Mouse (Mus musculus) hindbrain, embryonic 11.5 days (tissue): ENCODE measurements around the gene Hcar1. TPM values are rescaled to one million over a fixed set of nuclear protein-coding genes. Genes with fewer than 3 reads are reported as not detected.

Source experiments
- ATAC-seq: fragments of 200-750 bp; cut with Nextera tagmentation; 2 replicates; pipeline ENCODE4 v1.8.0; 2017; ENCODE audit warnings: mild to moderate bottlenecking, moderate TSS enrichment, moderate library complexity; ENCODE audit not compliant: low FRiP score
- DNase-seq: peaks from one replicate; pipeline ENCODE4 v3.0.0-alpha.2; 2015; ENCODE audit warnings: low spot score
- H3K27ac ChIP-seq: fragments of 300-500 bp; sonication (generic); 2 replicates; pipeline ENCODE4 v1.5.1; 2014; ENCODE audit warnings: mild to moderate bottlenecking, low read depth, low read length
- H3K27me3 ChIP-seq: fragments of 300-500 bp; sonication (generic); 2 replicates; pipeline ENCODE4 v1.6.1; 2014; ENCODE audit warnings: mild to moderate bottlenecking, low read length, moderate library complexity, mixed read lengths; ENCODE audit not compliant: control insufficient read depth, insufficient read depth
- H3K36me3 ChIP-seq: fragments of 300-500 bp; sonication (generic); 2 replicates; pipeline ENCODE4 v1.6.1; 2014; ENCODE audit warnings: mild to moderate bottlenecking, low read length, moderate library complexity, mixed read lengths; ENCODE audit not compliant: control insufficient read depth, insufficient read depth
- H3K4me1 ChIP-seq: fragments of 300-500 bp; sonication (generic); replicated peaks from 2 replicates; pipeline ENCODE4 v1.6.1; 2014; ENCODE audit warnings: low read length, mixed read lengths; ENCODE audit not compliant: control insufficient read depth, insufficient read depth
- H3K4me2 ChIP-seq: fragments of 300-500 bp; sonication (generic); replicated peaks from 2 replicates; pipeline ENCODE4 v1.6.1; 2014; ENCODE audit warnings: mild to moderate bottlenecking, low read depth, low read length
- H3K4me3 ChIP-seq: fragments of 300-500 bp; sonication (generic); 2 replicates; pipeline ENCODE4 v1.5.1; 2014; ENCODE audit warnings: low read depth, low read length
- H3K9ac ChIP-seq: fragments of 300-500 bp; sonication (generic); 2 replicates; pipeline ENCODE4 v1.6.1; 2014; ENCODE audit warnings: low read depth, low read length
- H3K9me3 ChIP-seq: fragments of 300-500 bp; sonication (generic); 2 replicates; pipeline ENCODE4 v1.6.1; 2016; ENCODE audit warnings: low read length; ENCODE audit not compliant: control insufficient read depth
- WGBS: fragments of 180-500 bp; shearing (Covaris S2); extraction: QIAGEN DNeasy Blood & Tissue Kit; methylation state at CpG from one replicate; pipeline ENCODE4 v1.1.7; 2014; 5-methylcytosine and 5-hydroxymethylcytosine counted together
- polyA plus RNA-seq: library from polyadenylated mRNA; unstranded; fragments of >200 nt; fragmentation: Nextera tagmentation; extraction: Ambion mirVana; gene quantifications from 2 replicates; pipeline ENCODE4 v1.2.1, GENCODE M21; 2014

Hcar1 gene
- polyA plus RNA-seq, 1 experiment from 2014 or later: 0.12 TPM

DNA sequence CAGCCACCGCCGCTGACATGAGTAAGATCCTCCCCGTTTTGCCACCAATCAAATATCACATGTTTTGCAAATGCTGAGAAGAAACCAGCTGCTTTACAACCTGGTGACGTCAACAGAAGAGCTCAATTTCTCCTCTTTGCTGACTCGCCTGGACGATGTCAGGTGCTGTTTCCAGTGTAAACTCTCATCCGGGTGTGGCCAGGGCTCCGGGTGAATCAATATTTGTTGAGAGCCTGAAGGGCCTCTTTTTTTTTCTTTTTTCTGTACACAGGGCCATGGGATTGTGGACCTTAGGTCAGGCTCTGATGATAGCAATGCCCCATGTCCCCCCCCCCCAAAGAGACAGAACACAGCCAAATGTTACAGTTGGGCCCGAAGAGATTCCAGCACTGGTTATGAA lies 25.3 kb downstream of the Hcar1 start:
- no peak for ATAC-seq
- no peak overlapping the region for H3K27ac ChIP-seq
- no peaks in the 10 kb centered on the region for H3K4me1 ChIP-seq
- H3K4me2 ChIP-seq: no peak overlapping the region
- no peaks in the 10 kb centered on the region for H3K27me3 ChIP-seq
- DNase-seq: no peak
- no peaks in the 10 kb centered on the region for H3K36me3 ChIP-seq
- H3K9me3 ChIP-seq: no peaks in the 10 kb centered on the region
- no peak overlapping the region for H3K4me3 ChIP-seq
- H3K9ac ChIP-seq: no peak overlapping the region
- WGBS: 93% methylated on average over 9 of the region's 9 CpGs

DNA sequence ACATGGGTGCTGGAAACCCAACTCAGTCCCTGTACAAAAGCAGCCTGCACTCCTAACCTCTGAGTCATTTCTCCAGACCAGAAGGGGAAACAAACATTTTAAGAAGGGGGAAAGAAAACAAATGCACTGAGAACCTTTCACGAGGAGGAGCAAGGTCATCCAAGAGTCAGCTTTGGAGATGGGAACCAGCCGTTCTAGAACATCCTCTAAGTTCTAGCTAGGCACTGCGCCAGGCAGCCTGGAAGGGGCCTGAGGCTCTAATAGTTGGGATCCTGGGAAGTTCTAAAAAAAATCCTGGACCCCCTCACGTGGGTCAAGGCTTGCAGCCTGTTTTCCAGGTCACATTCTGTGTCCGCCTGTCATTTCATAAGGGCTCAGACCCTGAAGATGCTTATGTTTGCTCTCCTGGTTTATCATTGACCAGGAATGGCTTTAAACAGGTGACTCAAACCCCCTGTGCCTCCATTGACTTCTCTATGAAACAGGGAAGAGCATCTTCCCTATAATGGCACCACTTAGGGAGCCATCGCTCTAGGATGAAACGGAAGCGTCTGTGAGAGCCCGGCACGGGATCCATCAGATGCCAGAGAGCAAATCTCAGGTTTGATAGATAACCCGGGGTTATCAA lies 25.8 kb downstream of the Hcar1 start:
- H3K9ac ChIP-seq: no peak overlapping the region
- DNase-seq (no peak), ATAC-seq (no peak)
- no peaks in the 10 kb centered on the region for H3K36me3 ChIP-seq
- no peaks in the 10 kb centered on the region for H3K4me1 ChIP-seq
- H3K4me2 ChIP-seq: no peak overlapping the region
- H3K27ac ChIP-seq: no peak overlapping the region
- WGBS: 92% methylated on average over 11 of the region's 11 CpGs
- no peaks in the 10 kb centered on the region for H3K9me3 ChIP-seq
- H3K27me3 ChIP-seq: no peaks in the 10 kb centered on the region
- H3K4me3 ChIP-seq: no peak overlapping the region

DNA sequence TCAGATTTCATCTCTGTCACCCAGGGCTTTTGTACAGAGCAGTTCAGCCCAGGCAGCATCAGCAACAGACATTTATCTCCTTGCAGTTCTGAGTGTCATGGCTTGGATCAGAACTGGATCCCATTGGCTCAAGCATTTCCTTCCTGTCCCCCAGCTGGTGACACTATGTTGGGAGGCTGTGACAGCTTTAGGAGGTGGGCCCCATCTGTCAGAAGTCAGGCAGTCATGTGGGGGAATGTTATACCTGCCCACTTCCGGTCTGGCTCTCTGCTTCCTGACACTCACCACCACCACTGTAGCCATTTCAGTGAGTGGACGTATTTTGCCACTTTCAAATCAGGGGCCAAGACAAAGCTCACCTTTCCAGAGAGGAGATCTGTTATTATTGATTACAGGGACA lies 28.4 kb downstream of the Hcar1 start:
- 72% methylated on average over 2 of the region's 2 CpGs for WGBS
- Histone ChIP-seq H3K4me3 (no peak overlapping the region), H3K9ac (no peak overlapping the region), H3K36me3 (no peaks in the 10 kb centered on the region), H3K27me3 (no peaks in the 10 kb centered on the region), H3K4me1 (no peaks in the 10 kb centered on the region), H3K4me2 (no peak overlapping the region), H3K27ac (no peak overlapping the region), H3K9me3 (no peaks in the 10 kb centered on the region)
- ATAC-seq (no peak), DNase-seq (no peak)

DNA sequence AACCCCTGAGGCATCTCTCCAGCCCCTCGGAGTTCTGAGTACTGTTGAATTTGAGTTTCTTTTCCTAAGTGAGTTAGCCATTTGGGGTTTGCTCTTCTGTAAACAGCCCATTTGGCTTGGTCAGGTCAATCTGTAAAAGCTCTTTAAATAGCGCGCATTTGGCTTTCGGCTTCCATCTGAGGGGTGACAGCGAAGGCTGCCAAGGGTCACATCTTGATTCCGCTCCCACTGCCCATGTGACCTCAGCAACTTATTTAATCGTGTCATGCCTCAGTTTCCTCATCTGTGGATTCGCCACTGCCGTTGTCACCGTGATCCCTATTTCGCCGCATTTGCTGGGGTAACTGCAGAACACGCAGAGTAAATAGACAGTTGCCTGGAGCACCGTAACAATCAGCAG lies 35.5 kb downstream of the Hcar1 start:
- Histone ChIP-seq H3K4me2 (no peak overlapping the region), H3K4me1 (no peaks in the 10 kb centered on the region), H3K27ac (no peak overlapping the region), H3K4me3 (no peak overlapping the region), H3K36me3 (no peaks in the 10 kb centered on the region), H3K9ac (no peak overlapping the region), H3K9me3 (no peaks in the 10 kb centered on the region), H3K27me3 (no peaks in the 10 kb centered on the region)
- ATAC-seq (no peak), DNase-seq (no peak)
- WGBS: 90% methylated on average over 14 of the region's 14 CpGs

DNA sequence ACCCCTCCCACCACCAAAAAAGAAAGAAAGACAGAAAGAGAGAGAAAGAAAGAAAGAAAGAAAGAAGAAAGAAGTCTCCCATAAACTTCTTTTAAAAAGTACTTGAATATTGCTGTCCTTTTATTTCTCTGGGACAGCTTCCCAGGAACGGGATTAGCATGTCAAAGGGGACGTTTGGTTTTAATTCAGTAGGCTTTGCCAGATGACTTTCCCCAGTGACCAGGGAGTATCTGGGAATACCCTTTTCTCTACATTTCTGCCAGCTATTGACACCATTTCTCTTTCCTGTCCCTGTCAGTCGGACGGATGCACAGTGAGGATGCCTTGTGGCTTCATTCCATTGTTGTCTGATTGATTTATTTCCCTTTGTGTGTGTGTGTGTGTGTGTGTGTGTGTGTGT lies 36.0 kb downstream of the Hcar1 start:
- H3K27ac ChIP-seq: no peak overlapping the region
- no peaks in the 10 kb centered on the region for H3K9me3 ChIP-seq
- H3K4me3 ChIP-seq: no peak overlapping the region
- ATAC-seq (no peak), DNase-seq (no peak)
- H3K9ac ChIP-seq: no peak overlapping the region
- H3K4me2 ChIP-seq: no peak overlapping the region
- no peaks in the 10 kb centered on the region for H3K27me3 ChIP-seq
- H3K4me1 ChIP-seq: no peaks in the 10 kb centered on the region
- 40% methylated on average over 4 of the region's 4 CpGs for WGBS
- no peaks in the 10 kb centered on the region for H3K36me3 ChIP-seq

DNA sequence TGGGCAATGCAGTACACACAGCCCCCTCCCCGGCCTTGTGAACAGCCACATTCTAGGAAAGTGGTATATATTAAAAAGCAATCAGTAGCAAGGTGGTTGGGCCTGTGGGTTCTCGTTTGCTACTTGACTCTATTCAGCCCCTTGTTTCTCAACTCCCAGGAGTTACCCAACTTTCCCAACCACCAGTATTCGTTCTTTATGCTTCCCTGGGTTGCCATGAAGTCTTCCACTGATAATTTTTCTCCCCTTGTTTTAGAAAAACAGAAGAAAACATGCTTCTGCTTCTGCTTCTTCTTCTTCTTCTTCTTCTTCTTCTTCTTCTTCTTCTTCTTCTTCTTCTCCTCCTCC lies 36.9 kb downstream of the Hcar1 start:
- Histone ChIP-seq H3K27me3 (no peaks in the 10 kb centered on the region), H3K9me3 (no peaks in the 10 kb centered on the region), H3K27ac (no peak overlapping the region), H3K4me2 (no peak overlapping the region), H3K36me3 (no peaks in the 10 kb centered on the region), H3K9ac (no peak overlapping the region), H3K4me1 (no peaks in the 10 kb centered on the region), H3K4me3 (no peak overlapping the region)
- ATAC-seq (no peak), DNase-seq (no peak)
- 70% methylated on average over 3 of the region's 3 CpGs for WGBS

DNA sequence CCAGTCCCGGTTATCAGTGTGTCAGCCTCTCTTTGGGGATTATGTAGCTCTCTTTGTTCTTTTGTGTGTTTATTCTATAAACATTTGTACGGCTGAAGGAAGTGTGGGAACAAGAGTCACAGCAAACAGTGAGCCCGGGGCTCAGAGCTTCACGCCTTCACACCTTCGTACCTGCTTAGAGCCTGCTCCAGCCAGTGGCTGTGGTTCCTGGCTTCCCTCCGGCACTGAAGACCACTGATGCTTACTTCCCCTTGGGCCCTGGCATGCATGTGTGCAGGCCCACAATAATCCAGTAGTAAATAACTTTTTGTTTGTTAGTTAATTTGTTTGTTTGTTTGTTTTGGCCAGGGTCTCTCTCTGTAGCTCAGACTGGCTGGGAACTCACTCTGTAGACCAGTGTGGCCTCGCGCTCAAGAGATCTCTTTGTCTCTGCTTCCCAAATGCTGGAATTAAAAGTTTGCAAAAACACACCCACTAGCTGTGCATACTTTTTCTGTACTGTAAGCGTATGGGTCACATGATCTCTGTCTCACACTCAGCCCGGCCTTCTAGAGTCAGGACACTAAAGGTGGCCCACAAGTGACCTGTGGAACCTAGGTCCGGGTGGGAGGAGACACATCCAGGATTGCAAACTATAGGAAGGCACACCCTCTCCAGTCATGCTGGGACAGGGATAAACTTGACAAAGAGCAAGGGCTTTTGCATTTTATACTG lies 37.4 kb downstream of the Hcar1 start:
- DNase-seq (no peak), ATAC-seq (no peak)
- no peak overlapping the region for H3K9ac ChIP-seq
- H3K4me2 ChIP-seq: no peak overlapping the region
- H3K27me3 ChIP-seq: no peaks in the 10 kb centered on the region
- H3K36me3 ChIP-seq: no peaks in the 10 kb centered on the region
- no peaks in the 10 kb centered on the region for H3K9me3 ChIP-seq
- no peak overlapping the region for H3K4me3 ChIP-seq
- H3K27ac ChIP-seq: no peak overlapping the region
- 75% methylated on average over 11 of the region's 11 CpGs for WGBS
- H3K4me1 ChIP-seq: no peaks in the 10 kb centered on the region

DNA sequence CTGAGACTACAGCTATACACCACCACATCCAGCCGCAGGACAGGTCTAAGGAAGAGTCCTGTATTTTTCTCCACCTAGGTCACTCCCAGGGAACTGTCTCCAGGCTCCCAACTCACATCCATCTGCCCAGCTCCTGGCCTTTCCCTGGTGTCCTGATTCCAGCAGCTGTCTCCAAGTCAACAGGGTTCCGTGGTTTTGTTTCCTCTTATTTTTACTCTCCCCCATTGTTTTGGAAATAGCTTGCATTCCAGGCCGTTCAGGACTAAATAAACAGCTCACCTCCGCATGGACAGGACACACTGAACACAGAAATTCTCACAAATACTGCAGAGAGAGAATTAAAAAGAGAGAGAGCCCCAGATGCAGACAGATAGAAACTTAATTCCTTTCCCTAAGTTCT lies 42.4 kb downstream of the Hcar1 start:
- no peak for ATAC-seq
- H3K9ac ChIP-seq: no peak overlapping the region

DNA sequence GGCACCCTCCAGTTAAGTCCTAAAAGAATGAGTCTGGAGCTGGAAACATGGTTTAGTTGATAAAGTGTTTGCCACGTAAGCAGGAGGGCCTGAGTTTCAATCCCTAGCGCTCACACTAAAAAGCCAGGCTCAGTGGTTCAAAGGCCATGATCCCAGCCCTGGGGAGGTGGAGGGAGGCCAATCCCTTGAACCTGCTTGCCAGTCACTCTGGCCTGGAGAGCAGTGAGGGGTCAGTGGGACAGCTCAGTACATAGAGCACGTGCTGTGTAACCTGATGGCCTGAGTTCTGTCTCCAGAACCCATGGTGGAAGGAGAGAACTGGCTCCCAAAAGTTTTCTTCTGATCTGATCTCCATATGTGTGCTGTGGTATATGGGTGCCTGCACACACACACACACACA lies 45.0 kb downstream of the Hcar1 start:
- H3K36me3 ChIP-seq: no peaks in the 10 kb centered on the region
- H3K4me1 ChIP-seq: no peaks in the 10 kb centered on the region
- H3K9ac ChIP-seq: no peak overlapping the region
- no peak overlapping the region for H3K27ac ChIP-seq
- no peak overlapping the region for H3K4me3 ChIP-seq
- no peaks in the 10 kb centered on the region for H3K9me3 ChIP-seq
- DNase-seq (no peak), ATAC-seq (no peak)
- H3K4me2 ChIP-seq: no peak overlapping the region
- no peaks in the 10 kb centered on the region for H3K27me3 ChIP-seq
- WGBS: 71% methylated on average over 3 of the region's 3 CpGs

More for the DNA sequence above, 42.4 kb downstream of the Hcar1 start:
- H3K36me3 ChIP-seq: no peaks in the 10 kb centered on the region
- no peak overlapping the region for H3K4me2 ChIP-seq
- DNase-seq: no peak
- no peaks in the 10 kb centered on the region for H3K4me1 ChIP-seq
- H3K4me3 ChIP-seq: no peak overlapping the region
- no peak overlapping the region for H3K27ac ChIP-seq
- WGBS: 41% methylated on average over 4 of the region's 4 CpGs
- no peaks in the 10 kb centered on the region for H3K9me3 ChIP-seq
- no peaks in the 10 kb centered on the region for H3K27me3 ChIP-seq
